Mouse (Mus musculus): ENCODE measurements around the gene Atp5h.

GRCm38 (mm10) chr11:115382891-115383290 is 36.9 kb downstream of the Atp5h start:
- no peak for TF ChIP-seq EP300 (IDR thresholded peaks at IDR 0.05; ENCODE audit: low read depth)
- TF ChIP-seq CTCF (IDR thresholded peaks at IDR 0.05; ENCODE audit: low read depth): no peak
